Mouse (Mus musculus): ENCODE data around the gene Smpdl3a. TPM values are rescaled to one million over a fixed set of nuclear protein-coding genes. Genes with fewer than 3 reads are reported as not detected.

Gene Smpdl3a
- total RNA-seq (2022) = 10 to 100 TPM; 21.6 to 28.5 (median 25.5) TPM

DNA sequence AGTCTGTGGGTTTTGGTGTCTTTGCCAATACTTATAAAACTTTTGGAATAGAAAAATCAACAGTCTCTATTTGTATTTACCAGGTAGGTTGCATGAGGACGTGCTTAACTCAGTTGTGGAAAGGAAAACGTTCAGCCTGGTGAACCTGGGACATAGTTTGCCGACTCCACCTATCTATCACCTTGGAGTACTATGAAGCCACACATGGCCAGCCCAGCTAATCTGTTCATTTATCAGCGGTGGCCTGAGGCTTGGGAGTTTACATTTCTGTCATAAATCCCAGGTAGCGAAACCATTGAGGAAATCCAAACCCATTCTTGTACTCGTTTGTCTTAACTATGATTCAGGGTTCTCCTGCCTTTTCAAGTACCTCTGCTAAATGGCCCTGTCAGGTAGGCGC, at the start of gene Smpdl3a:
Smpdl3a (plus strand) TSS at position 318 of the 400 bp plus-strand sequence.
- no peak for DNase-seq (ENCODE audit: low spot score in 2 of 2)

DNA sequence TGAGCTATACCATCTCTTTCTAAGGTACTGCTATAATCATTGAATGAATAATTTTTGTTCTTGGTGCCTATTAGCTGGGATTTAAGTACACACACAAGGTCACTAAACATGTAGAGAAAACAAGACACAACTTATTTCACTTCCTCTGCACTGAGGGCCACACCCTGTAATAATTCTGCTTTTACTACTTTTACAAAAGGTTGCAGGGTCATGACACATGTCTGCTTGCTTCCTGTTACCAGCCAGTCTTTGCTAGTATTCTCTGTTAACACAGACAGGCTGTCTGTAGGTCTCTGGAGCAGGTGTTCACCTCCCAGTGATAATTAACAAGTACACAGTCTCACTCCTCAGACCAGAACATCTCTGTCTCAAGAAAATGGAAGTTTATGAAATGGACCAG, 48.7 kb upstream of the Smpdl3a start:
- DNase-seq (ENCODE audit: low spot score in 2 of 2) = no peak

DNA sequence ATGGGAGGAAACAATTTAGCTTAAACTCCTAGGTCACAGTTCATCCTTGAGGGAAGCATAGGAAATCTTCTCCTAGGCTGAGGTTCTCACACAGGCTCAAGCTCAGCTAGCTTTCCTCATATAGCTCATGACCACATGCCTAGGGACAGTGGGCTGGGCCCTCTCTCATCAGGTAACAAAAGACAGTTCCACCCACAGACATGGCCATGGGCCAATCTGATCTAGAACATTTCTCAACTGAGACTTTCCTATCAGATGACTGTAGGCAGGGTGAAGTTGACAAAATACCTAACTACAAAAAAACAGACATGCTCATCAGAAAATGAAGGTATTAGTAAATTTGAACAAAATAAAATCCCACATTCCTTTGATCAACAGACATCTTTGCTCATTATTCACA, 47.0 kb upstream of the Smpdl3a start:
- no peak for DNase-seq (ENCODE audit: low spot score in 2 of 2)

DNA sequence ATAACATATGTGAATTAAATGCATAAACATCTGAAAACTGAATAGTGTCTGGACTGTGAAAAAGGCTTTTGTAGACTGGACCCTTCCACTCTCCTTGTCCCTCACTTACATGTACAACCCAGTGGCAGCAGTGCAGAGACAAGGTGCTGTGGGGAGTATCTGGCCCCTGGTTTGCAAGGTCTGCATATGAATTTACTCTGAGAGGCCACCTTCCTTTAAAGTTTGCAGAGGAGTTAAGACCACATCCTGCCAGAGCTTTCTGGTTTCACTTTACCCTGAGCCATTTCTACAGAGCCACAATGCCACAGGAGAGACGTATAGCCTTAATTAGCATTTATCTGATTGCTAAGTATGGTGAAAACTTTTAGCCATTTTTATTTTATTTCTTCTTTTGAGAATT, 40.8 kb upstream of the Smpdl3a start:
- DNase-seq (ENCODE audit: low spot score in 2 of 2) = no peak

DNA sequence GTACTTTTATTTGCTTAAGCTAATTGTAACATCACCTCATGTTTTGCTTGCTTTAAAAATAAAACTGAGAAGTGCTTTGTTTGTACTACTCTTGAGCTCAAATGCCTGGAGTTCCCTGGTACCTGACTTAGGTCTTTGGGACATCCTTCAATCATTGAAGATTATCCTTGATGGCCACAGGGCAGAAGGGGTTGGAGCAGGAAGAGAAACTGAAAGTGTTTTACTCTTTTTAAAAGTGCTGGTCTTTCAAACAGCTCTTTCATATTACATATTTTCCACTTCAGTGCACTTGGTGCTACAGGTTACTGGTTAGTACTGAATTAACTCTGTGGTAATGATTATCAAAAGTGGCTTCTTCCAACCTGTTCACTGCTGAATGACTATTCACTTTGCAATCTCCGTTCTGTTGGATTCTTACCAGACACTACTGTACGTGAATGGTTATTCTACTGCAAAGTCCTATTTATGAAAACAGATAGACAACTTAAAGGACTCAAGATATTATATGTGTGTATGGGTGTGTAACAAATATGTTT, 38.9 kb upstream of the Smpdl3a start:
- DNase-seq (ENCODE audit: low spot score in 2 of 2) = no peak

DNA sequence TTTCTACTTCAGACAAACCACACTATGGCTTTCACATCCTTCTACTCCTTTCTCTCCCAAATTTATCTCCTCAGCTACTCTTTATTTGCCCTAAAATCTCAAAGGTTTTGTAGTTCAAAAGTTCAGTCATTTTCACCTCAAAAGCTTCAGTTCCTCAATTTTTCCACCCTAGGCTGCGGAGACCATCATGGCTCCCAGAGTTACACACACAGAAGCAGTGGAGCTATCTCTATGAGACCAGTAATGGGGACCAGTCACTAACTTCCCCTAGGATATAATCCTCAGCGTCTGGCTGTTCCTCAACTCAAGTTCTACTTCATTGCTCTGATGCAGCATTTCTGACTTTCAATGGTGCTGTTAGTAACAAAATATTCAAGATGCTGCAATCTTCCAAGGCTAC, 35.1 kb upstream of the Smpdl3a start:
- DNase-seq (ENCODE audit: low spot score in 2 of 2) = no peak

DNA sequence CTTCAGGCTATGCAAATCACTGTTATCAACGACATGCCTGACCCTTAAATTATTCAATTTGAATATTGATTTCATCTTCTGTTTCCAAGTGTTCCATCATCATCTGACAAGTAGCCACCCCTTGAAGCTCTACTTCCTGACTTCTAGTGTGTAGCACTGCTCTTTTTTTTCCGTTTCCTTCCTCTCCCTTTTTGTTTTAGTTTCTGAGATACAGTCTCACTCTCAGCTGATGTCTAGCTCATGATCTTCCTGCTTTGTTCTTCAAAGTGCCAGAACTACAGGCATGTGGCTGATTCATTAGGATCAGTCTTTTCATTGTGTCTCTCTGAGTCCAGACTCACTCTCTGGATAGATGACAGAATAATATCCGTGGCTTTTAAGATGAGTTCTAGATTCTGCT, 33.4 kb upstream of the Smpdl3a start:
- no peak for DNase-seq (ENCODE audit: low spot score in 2 of 2)

DNA sequence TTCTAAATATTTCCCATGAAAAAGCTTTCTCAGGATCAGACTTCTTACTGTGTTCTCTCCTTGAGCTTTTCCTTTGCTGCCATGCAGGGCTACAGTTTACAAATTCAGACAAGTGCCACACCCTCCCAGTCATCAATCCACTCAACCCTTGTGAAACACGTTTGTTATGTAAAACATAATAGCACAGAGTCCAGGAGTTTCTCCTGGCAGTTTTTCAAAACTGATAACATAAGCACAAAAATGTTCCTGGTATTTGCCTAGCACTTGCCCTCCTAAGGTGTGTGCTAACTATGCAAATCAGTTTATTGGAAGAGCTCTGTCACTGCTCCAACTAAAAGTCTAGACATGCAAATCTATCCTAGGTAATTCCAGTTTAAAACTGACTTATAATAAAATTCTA, 31.1 kb upstream of the Smpdl3a start:
- DNase-seq (ENCODE audit: low spot score in 2 of 2) = no peak

DNA sequence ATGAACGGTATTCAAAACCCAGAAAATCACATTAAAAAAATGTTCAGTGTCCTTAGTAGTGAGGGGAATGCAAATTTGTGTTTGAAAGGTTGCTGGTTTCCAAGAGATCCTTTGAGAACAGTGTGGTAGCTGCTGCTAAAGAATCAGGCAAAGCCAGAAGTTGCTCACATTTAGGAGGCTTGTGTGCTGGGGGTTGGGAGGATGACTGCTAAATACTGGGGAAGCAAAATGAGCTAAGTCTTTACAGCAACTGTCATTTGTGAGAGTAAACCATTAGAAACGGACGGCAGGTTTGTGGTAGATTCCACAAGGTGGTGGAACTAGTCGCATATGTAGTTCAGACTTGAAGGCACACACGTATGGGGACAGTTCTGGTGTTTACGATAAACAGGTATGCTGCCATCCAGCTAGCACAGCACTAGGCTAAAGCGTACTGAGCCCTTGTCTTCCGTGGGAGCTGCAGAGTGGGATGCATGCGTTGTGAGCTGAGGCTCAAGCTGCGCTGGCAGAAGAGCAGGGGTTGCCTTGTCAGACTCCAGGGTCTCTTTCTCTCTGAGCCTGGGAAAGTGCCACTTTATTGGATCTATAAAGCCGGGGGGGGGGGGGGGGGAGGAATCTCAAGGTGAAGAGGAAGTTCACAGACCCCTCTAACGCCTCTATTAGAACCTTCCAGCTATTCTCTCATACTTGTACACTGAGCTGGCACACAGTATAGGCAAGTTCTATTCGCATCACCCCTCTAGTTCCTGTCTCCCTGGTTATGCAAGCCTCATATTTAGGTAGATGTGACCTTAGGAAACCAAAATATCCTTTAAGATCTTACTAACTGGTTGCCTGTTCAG, 10.6 kb upstream of the Smpdl3a start:
- DNase-seq (ENCODE audit: low spot score in 2 of 2) = peak; percentile 18 to 20

DNA sequence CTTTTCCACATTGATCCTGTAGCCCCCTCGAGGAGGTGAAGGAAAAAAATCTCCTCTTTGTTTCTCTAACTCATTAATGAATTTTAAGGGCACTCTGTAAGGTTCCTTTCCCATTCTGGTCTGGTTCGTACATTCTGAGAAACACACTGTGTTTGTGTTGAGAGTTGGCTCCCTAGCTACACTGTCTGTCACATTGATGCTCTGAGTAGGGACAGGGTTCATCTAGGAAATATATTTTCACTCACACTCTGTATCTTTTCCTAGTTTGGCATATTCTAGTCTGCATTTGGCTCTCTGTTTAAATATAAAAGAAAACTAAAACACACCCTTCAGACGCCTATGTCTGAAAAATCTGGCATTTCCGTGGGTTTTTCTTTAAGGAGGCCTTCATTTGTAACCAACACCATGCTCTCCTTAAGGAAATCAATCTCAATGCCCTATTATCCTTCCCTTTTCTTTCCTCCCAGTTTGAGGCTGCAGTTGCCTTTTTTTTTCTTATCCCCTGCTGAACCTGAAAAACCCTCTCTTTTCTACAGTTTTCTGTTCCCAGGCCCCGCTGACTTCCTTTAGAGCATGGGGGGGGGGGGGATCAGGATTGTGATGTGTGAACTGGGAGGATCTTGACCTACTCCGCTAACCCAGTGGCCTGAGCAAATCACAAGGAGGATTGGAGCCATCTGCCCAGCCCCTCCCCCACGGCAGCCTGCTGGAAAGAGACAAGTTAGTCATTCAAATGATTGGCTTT, 9.8 kb upstream of the Smpdl3a start:
- peak; percentile 45 to 73 for DNase-seq (ENCODE audit: low spot score in 2 of 2)

DNA sequence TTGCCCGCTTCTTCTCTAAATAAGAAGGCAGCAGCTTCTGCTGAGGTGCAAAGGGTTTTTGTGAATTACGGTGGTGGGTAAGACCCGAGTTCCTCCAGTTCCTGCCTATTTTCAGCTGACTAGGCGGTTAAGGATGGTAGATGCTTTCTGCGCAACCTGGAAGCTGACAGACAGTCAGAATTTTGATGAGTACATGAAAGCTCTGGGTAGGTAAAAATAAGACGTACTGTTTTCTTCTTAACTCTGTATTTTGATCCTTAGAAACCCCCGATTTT, 9.3 kb upstream of the Smpdl3a start, which contains the start of gene Fabp7:
Fabp7 (plus strand) TSS at position 6 of the 275 bp plus-strand sequence.
- DNase-seq (ENCODE audit: low spot score in 2 of 2) = no peak

DNA sequence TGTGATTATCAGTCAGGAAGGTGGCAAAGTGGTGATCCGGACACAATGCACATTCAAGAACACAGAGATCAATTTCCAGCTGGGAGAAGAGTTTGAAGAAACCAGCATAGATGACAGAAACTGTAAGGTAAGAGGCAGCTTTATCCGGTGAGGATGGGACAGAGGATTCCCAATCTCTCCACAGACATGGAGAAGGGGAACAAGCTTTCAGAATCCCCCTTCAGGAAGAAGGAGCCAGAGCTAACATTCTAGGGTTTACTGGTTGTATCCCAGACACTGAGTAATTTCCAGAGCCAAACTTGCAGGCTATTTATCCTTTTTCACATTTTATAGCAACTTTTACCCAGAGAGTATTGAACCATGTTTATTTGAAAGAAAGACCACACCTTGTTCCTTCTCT, 8.6 kb upstream of the Smpdl3a start:
- no peak for DNase-seq (ENCODE audit: low spot score in 2 of 2)

DNA sequence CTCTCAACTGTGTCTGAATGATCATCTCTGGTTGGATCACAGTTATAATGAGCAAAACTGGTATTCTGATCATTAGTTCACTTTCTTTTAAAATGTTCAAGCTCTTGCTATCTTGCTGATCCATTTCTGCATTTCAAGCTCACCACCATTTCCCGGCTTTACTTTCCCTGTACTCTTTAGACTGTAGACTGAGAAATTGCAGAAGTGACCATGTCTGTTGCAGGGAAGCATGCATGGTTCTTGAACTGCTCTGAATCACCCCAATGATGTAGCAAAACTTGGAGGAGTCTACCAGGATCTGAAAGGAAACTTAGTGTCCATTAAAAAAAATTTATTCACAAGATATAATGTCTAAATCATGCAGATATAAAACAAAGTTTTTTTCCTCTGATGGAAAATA, 1.2 kb upstream of the Smpdl3a start:
- no peak for DNase-seq (ENCODE audit: low spot score in 2 of 2)

DNA sequence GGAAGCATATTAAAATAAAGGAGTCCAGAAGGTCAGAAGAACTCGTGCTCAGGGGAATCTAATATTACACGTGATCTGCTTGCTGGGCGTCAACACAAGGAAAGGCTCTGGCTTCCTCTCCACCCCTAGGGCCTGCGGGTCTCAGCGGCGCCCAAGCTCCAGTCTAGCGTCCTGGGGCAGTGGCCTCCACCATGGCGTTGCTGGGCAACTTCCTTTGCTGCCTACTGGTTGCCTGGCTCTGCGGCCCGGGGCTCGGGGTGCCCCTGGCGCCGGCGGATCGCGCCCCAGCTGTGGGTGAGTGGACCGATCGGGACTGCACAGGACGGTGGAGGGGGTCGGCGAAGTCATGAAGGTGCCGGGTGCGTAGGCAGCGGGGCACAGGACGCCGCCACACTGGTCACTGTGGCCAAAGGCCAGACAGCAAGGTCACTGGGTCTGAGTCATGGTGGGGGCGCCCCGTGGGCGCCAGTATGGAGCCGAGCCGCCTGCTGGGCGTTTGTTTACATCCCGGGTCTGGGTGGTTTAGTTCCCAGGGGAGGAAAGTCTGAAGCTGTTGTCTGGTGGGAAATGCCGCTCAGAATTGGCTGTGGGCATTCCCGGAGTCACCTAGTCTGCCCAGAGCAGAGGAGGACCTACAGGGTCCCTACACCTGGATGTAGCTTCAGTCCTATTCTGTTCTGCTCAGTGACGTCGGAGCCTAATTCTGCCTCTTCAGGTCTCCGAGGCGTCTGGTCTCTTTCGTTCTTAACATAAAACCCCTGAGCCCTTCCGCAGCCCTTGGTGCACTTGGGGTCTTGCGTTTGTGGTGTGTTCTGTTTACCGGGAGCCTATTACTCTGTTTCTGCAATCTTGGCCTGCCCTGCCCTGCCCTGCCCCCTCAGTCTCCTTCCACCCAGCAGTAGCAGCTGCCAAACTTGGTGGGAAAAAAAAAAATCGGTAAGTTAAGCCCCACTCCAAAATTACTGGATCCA, 641 bp downstream of the Smpdl3a start:
- DNase-seq (ENCODE audit: low spot score in 2 of 2) = peak; percentile 22 to 28

DNA sequence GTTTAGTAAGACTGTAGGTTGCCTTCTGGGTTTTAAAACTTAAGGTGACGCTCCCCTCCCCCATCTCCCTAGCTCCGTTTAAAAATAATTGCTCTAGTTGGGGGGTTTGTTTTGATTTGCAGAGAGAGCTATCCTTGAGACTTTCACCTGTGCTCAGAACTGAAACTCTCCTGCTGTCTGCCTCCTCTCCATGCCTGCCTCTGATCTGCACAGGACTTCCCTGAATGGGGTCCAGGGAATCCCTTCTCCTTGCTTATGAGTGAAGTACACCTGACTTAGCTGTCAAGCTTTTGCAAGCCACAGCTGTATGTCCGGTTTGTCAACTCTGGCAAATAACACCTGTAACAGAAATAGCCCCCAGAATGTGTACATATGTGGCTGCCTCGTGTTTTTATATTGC, 1.4 kb downstream of the Smpdl3a start:
- DNase-seq (ENCODE audit: low spot score in 2 of 2) = no peak

DNA sequence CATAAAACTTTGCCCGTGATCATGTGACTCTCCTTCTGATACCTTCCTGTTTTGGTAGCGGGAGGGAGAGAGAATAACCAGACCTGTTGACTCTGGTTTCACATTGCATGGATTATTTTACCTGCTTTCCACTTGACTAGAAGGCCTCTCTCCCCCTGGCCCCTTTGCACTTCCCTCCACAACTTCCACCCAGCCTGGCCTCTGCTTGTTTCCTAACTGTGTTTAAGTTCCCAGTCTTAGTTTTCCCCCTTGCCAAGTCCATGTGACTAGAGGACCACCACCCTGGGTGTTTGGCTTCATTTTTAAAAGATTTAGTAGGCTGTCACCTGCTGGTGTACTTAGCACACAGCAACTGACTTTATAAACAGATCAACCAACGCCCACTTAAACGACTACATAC, 1.9 kb downstream of the Smpdl3a start:
- no peak for DNase-seq (ENCODE audit: low spot score in 2 of 2)

DNA sequence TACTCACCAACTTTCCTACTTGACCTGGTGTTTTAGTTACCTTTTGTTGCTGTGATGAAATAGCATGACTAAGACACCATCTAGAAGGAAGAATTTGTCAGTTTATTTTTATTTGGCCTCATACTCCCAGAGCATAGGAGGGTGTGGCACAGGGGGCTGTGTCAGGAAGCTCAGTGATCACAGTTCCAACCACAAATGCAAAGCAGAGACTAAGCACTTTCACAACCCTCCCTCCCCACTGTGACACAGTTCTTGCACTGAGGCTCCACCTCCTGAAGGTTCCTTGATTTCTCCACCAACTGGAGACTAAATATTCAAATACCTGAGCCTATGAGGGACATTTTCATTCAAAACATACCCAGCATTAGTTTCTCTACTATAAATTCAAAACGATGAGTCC, 5.4 kb downstream of the Smpdl3a start:
- no peak for DNase-seq (ENCODE audit: low spot score in 2 of 2)

DNA sequence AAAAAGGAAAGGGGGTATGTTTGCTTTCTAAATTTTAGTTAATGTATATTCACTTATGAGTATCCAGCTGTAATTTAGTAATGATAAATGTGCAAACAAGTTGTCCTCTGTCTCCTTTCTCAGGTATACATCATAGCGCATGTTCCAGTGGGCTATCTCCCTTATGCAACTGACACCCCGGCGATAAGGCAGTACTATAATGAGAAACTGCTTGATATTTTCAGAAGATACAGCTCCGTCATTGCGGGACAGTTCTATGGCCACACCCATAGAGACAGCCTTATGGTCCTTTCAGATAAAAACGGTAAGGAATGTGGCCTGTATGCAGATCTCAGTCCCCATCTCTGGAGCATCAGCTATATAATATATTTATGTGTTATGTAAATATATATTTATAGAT, 13.6 kb downstream of the Smpdl3a start:
- no peak for DNase-seq (ENCODE audit: low spot score in 2 of 2)

DNA sequence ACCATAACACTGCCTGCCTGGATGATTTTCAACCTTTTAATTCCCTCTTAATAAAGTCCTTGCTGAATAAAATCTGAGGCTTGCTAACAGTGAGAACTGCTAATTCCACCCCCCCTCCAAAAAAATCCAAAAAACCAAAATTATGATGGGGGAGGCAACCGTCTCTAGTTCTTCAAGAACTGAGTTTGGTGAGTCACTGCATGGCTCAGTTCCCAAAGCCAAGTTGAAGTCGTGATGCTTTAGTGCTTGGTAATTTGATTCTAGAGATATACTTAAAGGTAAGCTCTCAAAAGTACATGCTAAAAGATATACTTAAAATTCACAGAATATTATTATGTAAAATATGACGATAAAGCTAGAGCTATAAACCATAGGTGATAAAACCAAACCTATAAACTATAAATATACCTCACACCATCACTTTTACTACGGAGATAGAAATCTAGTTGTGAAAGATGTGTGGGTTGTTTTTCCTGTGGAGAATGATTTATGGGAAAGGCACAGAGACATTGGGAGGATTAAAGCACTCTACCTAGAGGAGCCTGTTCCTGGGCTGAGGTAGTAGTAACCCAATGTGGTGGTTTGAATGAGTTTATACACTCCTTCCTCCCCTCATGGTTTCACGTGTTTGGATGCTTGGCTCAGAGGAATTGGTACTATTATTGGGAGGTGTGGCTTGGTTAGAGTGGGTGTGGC, 18.2 kb downstream of the Smpdl3a start:
- DNase-seq (ENCODE audit: low spot score in 2 of 2) = peak in 1 of 2 experiments; percentile 47

DNA sequence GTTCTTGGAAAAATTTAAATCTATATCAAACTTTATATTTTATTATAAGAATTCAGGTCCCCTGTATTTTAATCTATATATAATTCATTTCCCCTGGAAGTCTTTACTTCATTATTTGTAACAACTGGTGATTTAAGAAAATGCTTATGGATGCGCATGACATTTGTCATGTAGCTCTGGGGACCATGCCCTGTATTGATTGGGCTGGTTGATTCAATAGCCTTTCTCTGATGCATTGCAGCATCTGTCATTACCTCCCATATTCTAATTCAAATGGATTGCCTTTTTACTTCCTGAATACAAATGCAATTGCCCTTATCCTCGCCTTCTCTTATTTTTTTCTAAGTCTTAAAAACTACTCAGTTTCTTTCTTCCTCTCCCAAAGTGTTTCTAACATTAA, 20.2 kb downstream of the Smpdl3a start:
- DNase-seq (ENCODE audit: low spot score in 2 of 2) = no peak

DNA sequence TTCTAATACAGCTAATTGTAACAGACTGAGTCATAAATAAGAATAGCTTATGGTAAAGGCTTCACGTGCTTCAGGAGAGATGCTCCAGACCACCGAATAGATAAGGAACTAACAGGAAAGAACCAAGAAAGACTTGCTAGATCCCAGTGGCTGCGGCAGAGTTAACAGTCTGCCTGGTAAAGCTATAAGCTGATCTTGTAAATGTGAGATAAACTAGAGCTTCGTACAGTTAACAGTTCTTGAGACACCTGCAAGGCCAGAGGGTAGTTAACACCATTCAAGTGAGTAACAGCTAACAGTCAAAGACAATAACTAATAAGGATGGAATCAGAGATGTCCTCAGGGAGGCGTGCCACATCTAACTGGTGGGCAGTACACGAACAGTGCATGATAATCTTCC, 21.7 kb downstream of the Smpdl3a start:
- DNase-seq (ENCODE audit: low spot score in 2 of 2) = no peak

Measured in left cerebral cortex, adult 8-10 months (tissue).